Mouse (Mus musculus) small intestine, adult 2 months (tissue): Measurements from ENCODE around the gene Tmem98. TPM values are rescaled to one million over a fixed set of nuclear protein-coding genes. Genes with fewer than 3 reads are reported as not detected.

ENCODE experiments used
- H3K27ac ChIP-seq: fragments of 200-500 bp; 2 replicates; pipeline ENCODE4 v1.5.1; 2012; ENCODE audit warnings: low read depth, low read length, control low read depth, inconsistent platforms; ENCODE audit not compliant: insufficient read depth
- H3K27me3 ChIP-seq: fragments of 200-500 bp; 2 replicates; pipeline ENCODE4 v1.6.1; 2012; ENCODE audit warnings: mild to moderate bottlenecking, moderate library complexity, low read length, inconsistent platforms; ENCODE audit not compliant: control insufficient read depth, insufficient read depth
- H3K36me3 ChIP-seq: fragments of 200-500 bp; 2 replicates; pipeline ENCODE4 v1.6.1; 2012; ENCODE audit warnings: mild to moderate bottlenecking, low read length, control low read depth, inconsistent platforms; ENCODE audit not compliant: control insufficient read depth, insufficient read depth
- H3K4me1 ChIP-seq: fragments of 200-500 bp; 2 replicates; pipeline ENCODE4 v1.6.1; 2012; ENCODE audit warnings: low read length, inconsistent platforms, mixed read lengths; ENCODE audit not compliant: control insufficient read depth, insufficient read depth, insufficient read length
- H3K4me3 ChIP-seq: fragments of 200-500 bp; 2 replicates; pipeline ENCODE4 v1.5.1; 2012; ENCODE audit warnings: low read depth, mild to moderate bottlenecking, control low read depth, inconsistent platforms, low read length, moderate library complexity
- CTCF ChIP-seq: fragments of 200-500 bp; IDR thresholded peaks from 2 replicates; pipeline ENCODE4 v1.5.1; 2012; ENCODE audit warnings: low read depth, mild to moderate bottlenecking, control low read depth, inconsistent platforms, low read length, moderate library complexity, mixed read lengths; ENCODE audit not compliant: insufficient replicate concordance, insufficient read length; ENCODE audit errors: extremely low read depth
- POLR2A ChIP-seq: fragments of 200-500 bp; IDR thresholded peaks from 2 replicates; pipeline ENCODE4 v1.6.1; 2012; ENCODE audit warnings: low read depth, mild to moderate bottlenecking, control low read depth, inconsistent platforms, low read length, moderate library complexity
- WGBS: fragments of 180-500 bp; shearing (Covaris S2); methylation state at CpG from one replicate; pipeline ENCODE4 v1.1.7; 2018; 5-methylcytosine and 5-hydroxymethylcytosine counted together
- polyA plus RNA-seq: library from polyadenylated mRNA; depleted of rRNA; stranded (reverse); fragments of >200 nt; gene quantifications from 2 replicates; pipeline ENCODE4 v1.2.3, GENCODE M21; 2012; rRNA removed

Gene Tmem98
- 100 and 209 TPM in 2 replicates for polyA plus RNA-seq

DNA sequence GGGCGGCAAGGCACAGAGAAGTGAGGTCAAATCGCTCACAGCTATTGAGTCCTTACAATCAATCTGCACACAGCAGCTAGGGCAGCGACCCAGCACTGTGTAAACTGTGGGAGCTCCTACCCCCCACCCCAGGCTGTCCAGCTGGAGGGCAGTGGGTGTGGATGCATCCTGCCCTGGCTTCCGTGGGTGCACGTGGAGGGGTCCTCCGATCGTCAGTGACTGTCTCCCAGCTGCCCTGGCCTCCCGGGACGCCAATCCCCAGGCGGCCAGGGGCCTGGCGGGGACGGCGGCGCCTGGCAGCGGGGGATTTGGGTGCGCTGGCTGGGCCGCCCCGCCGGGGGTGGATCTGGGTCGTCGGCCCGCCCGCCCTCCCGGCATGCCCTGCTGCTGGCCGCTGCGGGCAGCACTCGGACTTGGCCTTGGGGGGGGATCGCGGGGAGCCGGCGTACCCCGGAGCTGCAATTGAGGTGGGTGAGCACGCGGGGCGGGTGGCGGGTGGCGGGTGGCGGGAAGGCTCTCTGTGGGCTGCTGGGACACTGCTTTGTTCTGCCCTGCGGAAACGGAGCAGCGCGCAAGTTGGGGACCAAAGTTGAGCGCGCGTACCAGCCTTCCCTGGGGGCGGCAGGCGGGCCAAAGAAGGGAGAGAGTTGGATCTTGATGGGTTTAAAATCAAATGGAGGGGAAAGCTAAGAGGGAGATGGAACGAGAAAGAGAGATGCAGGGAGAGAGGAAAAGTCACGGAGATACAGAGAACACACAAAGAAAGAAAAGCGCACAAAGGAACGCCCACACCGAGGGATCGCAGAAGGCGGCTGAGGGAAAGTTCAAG lies at the start of gene Tmem98:
Tmem98 (plus strand) TSS at position 183 of the 829 bp plus-strand sequence.
- H3K4me1 ChIP-seq = peaks cover 27% of the 10 kb centered on the region
- peak within 1 kb of the TSS; percentile 80 for H3K27ac ChIP-seq
- TF ChIP-seq CTCF (no peak), POLR2A (no peak; the same call in 1 of the 2 replicates)
- peaks cover 18% of the 10 kb centered on the region for H3K36me3 ChIP-seq
- 2% methylated on average over 54 of the region's 54 CpGs for WGBS
- H3K27me3 ChIP-seq = no peaks in the 10 kb centered on the region
- H3K4me3 ChIP-seq = peak within 1 kb of the TSS; percentile 68

DNA sequence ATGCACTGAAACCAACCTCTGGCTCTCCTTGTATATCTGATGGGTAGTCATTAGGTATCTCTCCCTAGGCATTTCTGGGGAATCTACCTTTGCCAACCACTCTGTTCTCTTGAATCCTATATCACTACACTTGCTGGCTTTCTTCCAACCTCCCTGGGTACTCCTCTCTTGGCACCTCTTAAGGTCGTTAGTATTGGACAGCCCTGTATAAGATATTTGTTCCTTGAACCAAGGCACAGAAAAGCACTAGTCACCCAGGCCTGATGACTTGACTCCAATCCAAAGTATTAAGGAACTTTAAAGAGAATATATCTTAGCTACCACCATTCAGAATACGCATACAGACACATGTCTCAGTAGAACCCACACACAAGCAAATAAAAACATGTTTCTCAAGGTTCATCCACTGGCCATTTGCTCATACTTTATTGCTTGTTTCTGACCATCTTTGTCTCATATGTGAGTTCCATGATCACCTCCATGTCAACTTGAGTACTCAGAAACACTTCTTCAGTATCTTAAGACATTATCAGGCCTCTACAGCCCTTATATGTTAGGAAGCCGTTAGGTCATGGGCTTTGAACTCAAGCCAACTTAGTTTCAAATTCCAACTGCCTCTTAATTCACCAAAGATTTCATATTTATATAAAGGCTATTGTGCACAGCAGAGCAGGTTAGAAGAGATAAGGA lies 48.5 kb upstream of the Tmem98 start:
- Histone ChIP-seq H3K4me1 (no peaks in the 10 kb centered on the region; the same call in 1 of the 2 replicates), H3K36me3 (peaks cover 6% of the 10 kb centered on the region), H3K27me3 (no peaks in the 10 kb centered on the region), H3K4me3 (no peak overlapping the region), H3K27ac (no peak overlapping the region)
- TF ChIP-seq POLR2A = no peak
- TF ChIP-seq CTCF = no peak
- WGBS = 39% methylated on average over 3 of the region's 3 CpGs

DNA sequence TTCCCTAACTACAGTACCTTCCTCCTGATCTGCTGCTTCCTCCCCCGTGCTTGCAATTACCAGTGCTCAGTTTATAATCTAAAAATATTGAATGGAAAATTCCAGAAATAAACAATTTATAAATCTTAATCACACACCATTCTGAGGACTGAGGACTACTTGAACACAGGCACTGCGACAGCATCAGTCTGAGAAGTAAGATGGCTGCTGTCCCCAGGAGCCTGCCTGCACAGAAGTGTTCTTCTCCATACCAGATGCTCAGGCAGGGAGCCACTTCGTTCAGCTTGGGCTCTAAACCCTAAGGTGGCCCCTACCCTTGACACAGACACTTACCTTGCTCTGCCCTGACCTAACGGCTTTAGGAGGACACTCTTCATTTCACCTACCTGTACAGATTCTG lies 47.9 kb upstream of the Tmem98 start:
- H3K4me1 ChIP-seq = no peaks in the 10 kb centered on the region; the same call in 1 of the 2 replicates
- H3K27ac ChIP-seq = no peak overlapping the region
- WGBS = 44% methylated on average over 4 of the region's 4 CpGs
- peaks cover 6% of the 10 kb centered on the region for H3K36me3 ChIP-seq
- no peaks in the 10 kb centered on the region for H3K27me3 ChIP-seq
- no peak overlapping the region for H3K4me3 ChIP-seq
- TF ChIP-seq POLR2A (no peak), CTCF (no peak)

GRCm38 (mm10) chr11:80766068-80766467 lies 43.9 kb upstream of the Tmem98 start:
- Histone ChIP-seq H3K36me3 (peaks cover 8% of the 10 kb centered on the region), H3K4me1 (no peaks in the 10 kb centered on the region; the same call in 1 of the 2 replicates), H3K27me3 (no peaks in the 10 kb centered on the region), H3K4me3 (no peak overlapping the region), H3K27ac (no peak overlapping the region)
- TF ChIP-seq CTCF (no peak), POLR2A (no peak)
- WGBS = 91% methylated on average over 4 of the region's 4 CpGs

GRCm38 (mm10) chr11:80766472-80767319 lies 43.3 kb upstream of the Tmem98 start:
- Histone ChIP-seq H3K4me3 (no peak overlapping the region), H3K27ac (no peak overlapping the region), H3K27me3 (no peaks in the 10 kb centered on the region), H3K36me3 (peaks cover 11% of the 10 kb centered on the region), H3K4me1 (peaks cover 3% of the 10 kb centered on the region; the same call in 1 of the 2 replicates)
- WGBS = 63% methylated on average over 6 of the region's 6 CpGs
- TF ChIP-seq POLR2A = no peak
- no peak for TF ChIP-seq CTCF

- WGBS = 61% methylated on average over 3 of the region's 3 CpGs
- Histone ChIP-seq H3K27me3 (no peaks in the 10 kb centered on the region), H3K27ac (no peak overlapping the region), H3K4me3 (no peak overlapping the region), H3K36me3 (peaks cover 11% of the 10 kb centered on the region), H3K4me1 (peaks cover 3% of the 10 kb centered on the region; the same call in 1 of the 2 replicates)
- TF ChIP-seq POLR2A (no peak), CTCF (no peak)
Observed at GRCm38 (mm10) chr11:80767320-80767617, 42.7 kb upstream of the Tmem98 start.
